Mouse (Mus musculus): ENCODE data around the gene Arhgef6. TPM values are rescaled to one million over a fixed set of nuclear protein-coding genes. Genes with fewer than 3 reads are reported as not detected.

The Arhgef6 gene
- total RNA-seq (2021) = 10 to 100 TPM; 14.6 to 16.2 TPM
- long read RNA-seq, experiment 1, partial matches to known transcripts = 0 of 1 reads
- long read RNA-seq, experiment 1, other reads (novel, unspliced or antisense) = 1 of 1 reads
- long read RNA-seq, experiment 2 = 0 reads

- no peak for DNase-seq (ENCODE audit: low spot score in 2 of 2)
Observed at GRCm38 (mm10) chrX:57338371-57339211, at the start of gene Arhgef6. TSS of gene Arhgef6 (minus strand) at chrX:57338729.

GRCm38 (mm10) chrX:57380915-57381314 is 42.4 kb upstream of the Arhgef6 start:
- DNase-seq (ENCODE audit: low spot score in 2 of 2) = no peak

- DNase-seq (ENCODE audit: low spot score in 2 of 2) = no peak
Observed at GRCm38 (mm10) chrX:57378579-57378978, 40.0 kb upstream of the Arhgef6 start.

GRCm38 (mm10) chrX:57377096-57377495 is 38.6 kb upstream of the Arhgef6 start:
- no peak for DNase-seq (ENCODE audit: low spot score in 2 of 2)

GRCm38 (mm10) chrX:57374029-57374428 is 35.5 kb upstream of the Arhgef6 start:
- no peak for DNase-seq (ENCODE audit: low spot score in 2 of 2)

DNA sequence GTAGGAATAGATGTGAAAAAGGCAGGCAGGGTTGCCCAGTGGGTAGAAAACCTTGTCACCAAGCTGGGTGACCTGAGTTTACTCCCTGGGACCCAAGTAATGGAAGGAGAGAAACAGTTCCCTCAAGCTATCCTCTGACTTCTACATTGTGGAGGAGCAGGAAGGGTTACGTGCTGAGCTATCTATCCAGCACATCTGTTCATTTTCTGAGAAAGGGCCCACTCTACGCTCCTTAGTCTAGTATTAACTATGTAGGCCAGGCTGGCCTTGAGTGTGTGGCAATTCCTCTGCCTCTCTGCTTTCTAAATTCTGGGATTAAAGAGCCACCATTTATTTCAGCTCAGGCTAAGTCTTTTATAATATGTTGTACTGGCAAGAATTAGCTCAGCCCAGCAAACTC is 35.0 kb upstream of the Arhgef6 start:
- no peak for DNase-seq (ENCODE audit: low spot score in 2 of 2)

DNA sequence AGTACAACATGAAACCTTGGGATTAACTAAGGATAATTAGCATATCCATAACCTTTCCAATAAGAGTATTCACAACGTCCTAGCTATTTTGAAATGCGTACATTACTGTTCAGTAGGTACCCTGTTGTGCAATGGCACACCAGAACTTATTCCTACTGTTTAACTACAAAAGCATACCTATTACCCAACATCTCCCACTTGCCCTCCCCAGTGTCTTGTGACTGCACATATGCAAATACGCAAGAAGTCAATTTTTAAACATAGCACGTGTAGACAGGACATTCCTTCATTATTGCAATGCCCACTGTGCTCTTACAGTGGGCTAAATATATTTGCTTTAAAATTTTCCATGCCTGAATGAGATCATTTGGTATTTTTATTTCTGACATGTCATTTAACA is 34.4 kb upstream of the Arhgef6 start:
- no peak for DNase-seq (ENCODE audit: low spot score in 2 of 2)

DNA sequence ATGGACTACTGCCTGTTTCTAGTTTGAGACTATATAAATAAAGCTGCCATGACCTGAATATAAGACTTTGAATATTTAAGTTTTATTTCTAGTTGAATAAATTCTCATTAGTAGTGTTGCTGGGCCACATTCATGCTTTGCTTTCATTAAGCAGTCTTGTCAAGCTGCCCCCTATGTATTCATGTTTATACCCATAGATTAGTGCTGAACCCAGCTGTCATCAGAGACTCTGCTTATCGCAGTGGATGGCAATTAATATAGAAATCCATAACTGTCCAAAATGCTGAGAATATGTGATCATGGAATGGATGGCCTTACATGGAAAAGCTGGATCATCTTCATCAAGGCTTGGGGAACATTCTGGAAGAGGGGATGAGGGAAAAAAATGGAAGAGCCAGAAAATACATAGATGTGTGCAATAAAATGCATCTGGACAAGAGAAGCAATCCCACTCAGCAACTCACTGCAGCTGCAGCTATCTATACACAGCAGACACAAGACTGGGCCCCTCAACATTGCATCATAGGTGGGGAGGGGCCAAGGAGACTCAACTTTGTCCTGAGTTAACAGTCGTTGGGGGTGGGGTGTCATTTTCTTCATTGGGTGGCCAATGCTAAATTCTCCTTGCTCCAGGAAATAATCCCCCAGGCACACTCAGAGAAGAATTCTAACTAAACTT is 26.5 kb upstream of the Arhgef6 start:
- no peak for DNase-seq (ENCODE audit: low spot score in 2 of 2)

- DNase-seq (ENCODE audit: low spot score in 2 of 2) = no peak
Observed at GRCm38 (mm10) chrX:57359316-57359715, 20.8 kb upstream of the Arhgef6 start.

GRCm38 (mm10) chrX:57339220-57339619 is 691 bp upstream of the Arhgef6 start:
- no peak for DNase-seq (ENCODE audit: low spot score in 2 of 2)

GRCm38 (mm10) chrX:57337582-57337981 is 947 bp downstream of the Arhgef6 start:
- no peak for DNase-seq (ENCODE audit: low spot score in 2 of 2)

GRCm38 (mm10) chrX:57336958-57337357 is 1.6 kb downstream of the Arhgef6 start:
- no peak for DNase-seq (ENCODE audit: low spot score in 2 of 2)

- no peak for DNase-seq (ENCODE audit: low spot score in 2 of 2)
Observed at GRCm38 (mm10) chrX:57335313-57335712, 3.2 kb downstream of the Arhgef6 start.

DNA sequence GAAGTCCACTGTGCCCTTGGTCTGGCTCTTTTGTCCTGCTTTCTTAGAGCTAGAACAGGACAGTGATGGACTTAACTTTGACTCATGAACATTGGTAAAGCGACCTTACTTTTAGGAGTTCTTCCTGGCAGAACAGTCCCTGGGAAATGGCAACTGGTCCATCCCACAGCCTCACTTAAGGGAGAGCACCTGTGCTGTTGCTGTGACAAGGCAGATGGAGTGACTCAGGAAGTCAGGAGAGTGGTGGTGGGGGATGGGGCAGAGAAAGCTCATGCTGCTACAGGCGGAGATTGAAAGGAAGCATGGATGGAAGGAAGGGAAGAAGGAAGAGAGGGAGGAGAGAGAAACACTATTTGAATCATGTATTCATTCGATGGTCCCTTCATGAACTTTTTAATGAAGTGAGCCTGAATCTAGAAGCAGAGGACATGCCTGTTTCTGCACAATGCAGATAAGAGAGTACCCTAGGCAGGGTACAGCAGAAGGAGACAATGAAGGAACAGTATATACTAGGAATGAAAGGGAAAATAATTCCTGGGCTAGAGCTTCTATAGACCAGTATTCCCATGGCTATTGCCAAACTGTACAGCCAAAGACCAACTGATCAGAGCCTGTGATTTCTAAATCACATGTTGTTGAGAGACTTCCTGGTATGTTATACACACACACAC is 10.7 kb downstream of the Arhgef6 start:
- no peak for DNase-seq (ENCODE audit: low spot score in 2 of 2)

DNA sequence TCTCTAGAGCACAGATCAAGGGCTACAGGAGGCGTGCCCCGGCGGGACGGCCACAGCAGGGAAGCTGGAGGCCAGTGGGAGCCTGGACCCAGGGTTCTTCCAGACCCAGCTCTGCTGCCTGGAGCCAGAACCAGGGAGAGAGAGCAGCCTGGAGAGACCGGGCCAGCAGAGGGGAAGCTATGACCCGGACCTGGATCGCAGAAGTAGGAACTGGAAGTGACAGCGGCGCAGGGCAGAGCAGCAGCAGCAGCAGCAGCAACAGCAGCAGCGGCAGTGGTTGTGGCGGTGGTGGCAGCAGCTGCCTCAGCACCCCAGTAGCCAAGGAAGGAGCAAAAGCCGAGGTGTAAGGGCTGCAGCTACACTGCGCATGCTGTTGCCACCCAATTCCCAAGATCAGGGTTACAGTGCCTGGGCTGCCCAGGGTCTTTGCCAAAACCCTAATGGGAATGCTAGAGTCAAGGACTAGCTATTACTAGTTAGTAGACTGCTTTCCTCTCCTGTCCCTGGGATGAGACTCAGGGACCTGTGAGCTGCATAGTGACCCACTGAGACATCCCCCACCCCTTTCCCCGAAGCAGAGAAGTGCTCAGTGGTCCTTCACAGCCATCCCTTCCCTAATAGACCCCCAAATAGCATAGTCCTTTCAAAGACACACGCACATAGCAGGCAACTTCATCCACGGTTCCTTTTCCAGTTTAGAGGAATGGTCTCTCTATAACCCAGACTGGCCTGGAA is 11.9 kb downstream of the Arhgef6 start:
- no peak for DNase-seq (ENCODE audit: low spot score in 2 of 2)

DNA sequence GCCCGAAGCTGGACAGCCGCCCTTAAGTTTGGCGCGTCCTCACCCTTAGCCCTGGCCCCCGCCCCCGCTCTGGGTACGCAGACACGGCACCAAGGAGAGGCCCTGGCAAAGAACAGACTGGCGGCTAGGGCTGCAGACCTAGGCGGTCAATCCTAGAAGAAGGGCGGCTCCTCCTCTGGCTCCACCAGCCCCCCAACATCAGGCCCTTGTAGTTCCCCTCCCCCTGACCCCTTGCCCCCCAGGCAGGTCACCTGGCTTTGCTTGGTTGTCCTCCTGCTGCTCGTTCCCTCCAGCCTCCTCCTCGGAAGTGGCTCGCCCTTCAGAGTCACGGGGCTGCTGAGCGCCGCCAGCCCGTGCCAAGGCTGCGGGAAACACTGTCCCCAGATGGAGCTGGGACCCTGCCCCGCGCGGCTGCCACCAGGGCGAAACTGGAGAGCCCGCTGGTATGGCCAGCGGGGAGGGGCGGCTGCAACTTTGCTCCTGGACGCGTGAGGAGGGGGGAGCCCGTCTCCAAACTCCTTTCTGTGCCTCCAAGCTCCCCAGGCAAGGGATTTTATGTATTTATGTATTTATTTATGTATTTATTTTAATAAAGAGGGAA is 12.6 kb downstream of the Arhgef6 start:
- DNase-seq (ENCODE audit: low spot score in 2 of 2) = no peak

DNA sequence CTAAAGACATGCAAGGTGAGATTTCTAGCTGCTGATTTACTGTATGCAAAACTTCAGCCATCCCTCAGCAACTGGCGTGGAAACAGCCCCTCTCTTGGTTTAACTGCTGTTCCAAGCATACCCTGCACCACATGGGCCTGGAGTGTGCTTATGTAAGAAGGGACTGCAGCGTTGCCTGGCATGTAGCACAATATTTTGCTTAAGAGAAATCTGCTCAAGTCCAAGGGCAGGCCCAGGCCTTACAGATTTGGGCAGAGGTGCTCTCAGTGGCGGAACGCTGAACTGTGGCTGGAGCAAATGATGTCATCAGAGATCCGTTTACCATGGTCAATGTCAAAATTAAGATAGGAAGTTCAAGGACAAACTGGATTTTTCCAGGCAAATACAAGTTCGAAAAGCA is 13.6 kb downstream of the Arhgef6 start:
- no peak for DNase-seq (ENCODE audit: low spot score in 2 of 2)

DNA sequence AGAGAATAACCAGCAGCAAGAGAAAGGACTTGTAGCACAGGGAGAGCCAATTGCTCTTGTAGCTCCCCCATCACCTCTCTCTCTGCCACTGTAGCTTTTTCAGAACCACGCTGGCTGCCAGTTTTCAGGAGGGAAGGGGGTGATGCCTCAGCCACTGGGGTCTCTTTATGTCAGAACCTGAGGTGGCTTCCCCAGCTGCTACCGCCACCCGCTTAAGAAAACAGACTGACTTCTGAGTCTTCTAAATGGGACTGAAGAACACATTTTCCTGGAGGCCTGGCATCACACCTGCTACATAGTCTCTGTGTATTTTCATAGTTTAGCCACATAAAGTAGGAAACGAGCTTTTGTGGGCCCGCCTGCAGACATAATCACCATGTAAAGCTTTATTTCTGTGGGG is 26.5 kb downstream of the Arhgef6 start:
- DNase-seq (ENCODE audit: low spot score in 2 of 2) = no peak

- DNase-seq (ENCODE audit: low spot score in 2 of 2) = no peak
Observed at GRCm38 (mm10) chrX:57309993-57310392, 28.5 kb downstream of the Arhgef6 start.

GRCm38 (mm10) chrX:57306747-57307146 is 31.8 kb downstream of the Arhgef6 start:
- no peak for DNase-seq (ENCODE audit: low spot score in 2 of 2)

Measured in left cerebral cortex, adult 18-20 months (tissue).